Mouse (Mus musculus) activated CD4-positive, CD25-positive, alpha-beta regulatory T cell, adult 4 months (primary cell): ENCODE results near the gene Sesn3. TPM values are rescaled to one million over a fixed set of nuclear protein-coding genes. Genes with fewer than 3 reads are reported as not detected.

Experiments
- ATAC-seq: one replicate; pipeline ENCODE4 v1.8.0; 2017
- polyA plus RNA-seq, 2 experiments: library from polyadenylated mRNA; unstranded; fragments of 100-300 nt; shearing (Covaris generic); gene quantifications; one replicate each; pipeline ENCODE4 v1.2.1; 2017

Gene Sesn3
- polyA plus RNA-seq, 2 experiments from 2014 or later = 20.9 to 21.9 TPM

DNA sequence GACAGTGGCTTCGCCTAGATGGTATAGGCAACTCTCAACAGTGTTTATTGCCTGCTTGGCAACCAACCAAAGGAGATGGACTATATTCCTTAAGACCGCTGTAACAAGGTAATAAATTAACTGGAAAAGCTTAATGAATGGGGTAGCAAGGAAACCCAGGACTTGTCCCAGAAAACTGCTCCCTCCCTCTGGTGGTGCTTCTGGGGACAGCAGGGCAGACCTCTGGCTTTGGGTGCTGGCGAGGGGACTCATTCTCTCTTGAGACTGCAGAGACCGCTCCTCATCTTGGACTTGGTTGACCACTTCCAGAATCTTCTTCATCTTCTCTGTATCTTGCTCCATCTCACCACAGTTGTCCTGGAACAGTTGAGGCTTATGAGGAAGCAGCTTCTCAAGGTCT is 82.2 kb downstream of the Sesn3 start:
- no peak for ATAC-seq

DNA sequence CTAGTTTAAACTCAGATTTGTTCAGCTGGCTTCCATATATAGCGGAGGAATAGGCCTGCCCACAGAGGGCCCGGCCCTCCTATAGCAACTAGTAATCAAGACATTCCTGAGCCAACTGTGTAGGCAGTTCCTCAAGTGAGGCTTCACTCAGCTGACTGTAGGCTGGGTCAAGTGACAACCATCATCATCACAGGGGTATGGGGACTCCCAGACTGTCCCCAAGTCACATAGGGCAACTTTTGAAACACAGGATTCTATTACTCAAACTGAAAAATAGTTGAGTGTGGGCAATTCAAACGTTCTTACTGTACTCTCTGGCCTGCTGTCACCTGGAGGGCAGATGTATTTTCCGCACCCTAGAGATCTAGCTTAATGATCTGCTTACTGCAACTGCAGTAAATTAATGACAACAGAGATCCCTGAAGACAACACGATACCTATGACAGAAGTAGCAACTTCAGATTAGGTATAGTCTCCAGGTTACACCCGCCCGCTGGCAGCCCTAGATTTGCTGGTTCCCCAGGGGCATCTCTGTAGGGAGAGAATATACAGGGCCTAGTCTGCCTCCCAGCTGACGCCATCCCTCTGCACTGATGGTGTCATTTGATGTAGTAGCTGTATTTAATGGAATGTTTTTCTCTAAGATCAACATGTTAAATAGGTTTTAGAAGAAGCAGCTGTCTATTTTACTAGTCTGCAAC is 87.4 kb downstream of the Sesn3 start:
- no peak for ATAC-seq

DNA sequence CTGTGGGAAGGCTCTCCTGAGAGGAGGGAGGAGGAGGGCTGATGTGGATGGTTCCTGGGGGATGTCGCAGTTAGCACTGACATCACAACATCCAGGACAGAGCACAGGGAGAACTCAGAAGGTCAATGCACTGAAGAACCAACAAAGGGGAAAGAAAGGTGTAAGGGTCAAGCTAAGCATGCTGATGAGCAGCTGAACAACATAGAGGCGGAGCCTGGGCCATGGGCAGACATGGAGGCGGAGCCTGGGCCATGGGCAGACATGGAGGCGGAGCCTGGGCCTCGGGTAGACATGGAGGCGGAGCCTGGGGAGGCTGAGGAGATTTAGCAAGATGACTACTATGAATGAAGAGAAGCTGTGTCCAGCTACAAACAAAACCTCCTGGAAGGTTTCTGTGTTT is 88.7 kb downstream of the Sesn3 start:
- ATAC-seq = no peak

DNA sequence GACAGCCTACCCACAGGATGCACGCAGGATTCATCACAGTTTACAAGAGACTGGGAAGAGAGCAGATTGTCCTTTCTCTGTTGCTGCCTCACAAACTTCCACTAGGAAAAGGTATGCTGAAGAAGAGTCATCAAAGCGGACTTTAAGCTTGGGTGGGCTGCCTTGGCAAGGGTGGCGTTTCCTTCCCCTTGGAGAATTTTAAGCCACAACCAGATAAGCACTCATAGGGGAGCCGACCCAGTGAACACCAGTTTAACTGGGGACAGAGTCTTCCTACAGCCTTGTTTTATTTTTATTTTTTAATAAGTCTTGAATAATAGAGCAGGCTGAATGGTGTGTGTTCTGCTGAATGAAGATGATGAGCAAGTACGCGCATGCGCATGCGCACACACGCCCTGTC is 89.9 kb downstream of the Sesn3 start:
- no peak for ATAC-seq

DNA sequence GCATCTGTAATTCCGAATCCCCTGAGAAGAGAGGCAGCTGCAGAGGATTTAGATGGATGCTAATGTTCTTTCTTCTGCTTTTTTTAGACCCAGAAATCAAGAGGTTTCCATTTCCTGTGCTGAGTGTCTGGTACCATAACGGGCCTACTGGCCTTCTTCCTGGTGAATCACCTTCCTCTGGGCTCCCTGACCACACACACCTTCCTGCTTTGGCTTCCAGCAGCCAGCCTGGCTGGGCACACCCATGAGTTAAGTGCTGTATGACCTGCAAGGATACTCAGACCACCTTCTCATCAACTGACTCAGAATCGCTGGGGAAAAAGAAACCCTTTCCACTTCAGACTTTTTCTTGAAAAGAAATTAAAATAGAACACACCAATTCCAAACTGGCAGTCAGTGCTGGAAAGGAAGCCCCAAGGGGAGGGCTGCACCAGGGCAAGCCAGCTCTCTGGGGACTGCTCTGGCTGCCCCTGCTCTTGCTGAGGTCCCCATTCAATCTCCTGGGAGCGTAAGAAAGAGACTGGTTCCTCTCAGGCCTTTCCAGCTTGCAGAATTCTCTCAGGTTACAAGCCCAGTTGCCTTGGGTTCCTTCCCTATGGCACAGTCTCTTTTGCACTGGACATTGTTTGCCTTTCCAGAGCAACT is 90.7 kb downstream of the Sesn3 start:
- peak; percentile 50 for ATAC-seq

DNA sequence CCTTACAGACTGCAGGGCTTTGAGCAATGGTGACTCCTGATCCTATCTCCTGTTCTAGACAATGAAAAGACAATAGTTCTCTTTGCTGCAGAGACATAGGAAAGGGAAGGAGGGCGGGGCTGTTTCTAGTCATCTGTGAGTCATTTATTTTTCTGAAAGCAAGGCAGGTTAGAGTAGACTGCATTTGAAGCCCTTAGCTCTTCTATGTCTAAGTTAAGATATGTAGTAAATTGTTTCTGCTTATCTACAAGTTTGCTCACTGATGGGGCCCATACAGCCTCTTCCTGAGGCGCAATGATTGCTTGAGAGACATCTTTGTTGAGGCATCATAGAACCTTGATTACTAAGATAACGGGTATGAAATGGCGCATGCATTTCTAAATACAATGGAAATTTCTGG is 93.0 kb downstream of the Sesn3 start:
- ATAC-seq = peak; percentile 51

DNA sequence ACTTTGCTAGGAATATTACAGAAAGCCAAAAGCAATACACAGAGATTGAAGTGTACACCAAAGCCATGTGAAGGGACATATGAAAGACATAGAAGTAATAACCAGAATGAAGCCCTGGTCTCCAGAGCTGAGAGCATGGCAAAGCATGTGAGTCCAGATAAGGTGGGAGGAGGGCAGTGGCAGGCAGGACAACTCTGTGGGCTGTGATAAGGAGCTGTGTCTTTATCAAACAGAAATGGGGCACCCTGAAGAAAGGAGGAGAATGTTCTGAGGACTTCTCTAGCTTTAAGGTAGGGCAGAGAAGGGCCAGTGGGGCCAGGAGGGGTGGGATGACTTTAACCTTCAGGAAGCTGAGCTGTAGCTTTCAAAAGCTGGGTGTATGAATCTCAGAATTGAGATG is 94.4 kb downstream of the Sesn3 start:
- no peak for ATAC-seq

DNA sequence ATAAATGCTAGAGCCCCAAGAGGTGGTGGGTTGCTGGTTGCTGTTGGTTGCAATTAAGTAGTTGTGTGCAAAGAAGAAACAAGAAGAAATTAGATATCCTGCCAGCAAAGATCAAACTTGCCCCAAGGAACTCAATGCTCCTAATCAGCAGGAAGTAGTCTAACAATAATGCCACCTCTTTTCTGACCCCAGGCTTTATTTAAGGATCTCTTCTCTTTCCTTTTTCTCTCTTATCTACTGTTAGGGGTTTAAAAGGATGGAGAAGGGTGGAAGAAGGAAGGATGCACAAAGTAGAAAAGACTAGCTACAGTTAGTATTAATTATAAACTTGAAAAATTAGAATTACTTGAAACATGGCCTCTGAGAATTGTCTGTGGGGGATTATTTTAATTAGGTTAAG is 97.6 kb downstream of the Sesn3 start:
- ATAC-seq = no peak

DNA sequence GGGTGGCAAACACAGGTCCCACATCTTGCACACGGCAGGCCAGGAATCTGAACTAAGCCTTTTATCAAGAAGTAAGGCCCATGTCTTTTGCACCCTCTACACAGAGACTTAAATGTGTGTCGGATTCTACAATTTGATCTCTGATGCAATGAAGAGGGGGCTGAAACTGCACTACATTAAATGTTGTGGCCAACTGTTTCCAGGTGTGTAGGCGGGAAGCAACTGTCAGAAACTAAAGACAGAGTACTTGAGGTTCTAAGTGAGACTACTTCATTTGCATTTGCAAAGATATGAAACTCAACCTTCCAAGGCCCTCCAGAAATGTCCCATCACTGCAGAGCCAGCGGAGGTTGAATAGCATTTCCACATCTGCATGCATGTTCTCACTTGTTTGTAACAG is 101.3 kb downstream of the Sesn3 start:
- ATAC-seq = no peak

DNA sequence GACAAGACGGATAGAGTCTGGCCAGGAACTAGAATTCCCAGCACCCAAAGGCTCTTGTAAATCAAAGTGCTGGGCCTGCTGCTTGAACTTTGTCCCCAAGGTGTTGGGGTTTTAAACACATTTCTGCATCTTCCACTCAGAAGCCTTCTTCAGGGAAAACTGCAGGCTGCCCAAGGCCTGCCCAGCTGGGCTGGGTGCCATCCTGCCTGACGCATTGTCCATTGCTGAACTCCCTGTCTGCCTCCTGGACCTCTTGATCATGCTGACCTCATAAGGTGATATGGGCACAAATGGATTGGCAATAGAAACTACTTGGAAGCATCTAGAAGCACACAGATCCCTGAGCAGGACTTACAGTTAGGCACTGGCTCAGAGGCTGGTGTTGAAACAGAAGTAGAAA is 103.3 kb downstream of the Sesn3 start:
- ATAC-seq = no peak

DNA sequence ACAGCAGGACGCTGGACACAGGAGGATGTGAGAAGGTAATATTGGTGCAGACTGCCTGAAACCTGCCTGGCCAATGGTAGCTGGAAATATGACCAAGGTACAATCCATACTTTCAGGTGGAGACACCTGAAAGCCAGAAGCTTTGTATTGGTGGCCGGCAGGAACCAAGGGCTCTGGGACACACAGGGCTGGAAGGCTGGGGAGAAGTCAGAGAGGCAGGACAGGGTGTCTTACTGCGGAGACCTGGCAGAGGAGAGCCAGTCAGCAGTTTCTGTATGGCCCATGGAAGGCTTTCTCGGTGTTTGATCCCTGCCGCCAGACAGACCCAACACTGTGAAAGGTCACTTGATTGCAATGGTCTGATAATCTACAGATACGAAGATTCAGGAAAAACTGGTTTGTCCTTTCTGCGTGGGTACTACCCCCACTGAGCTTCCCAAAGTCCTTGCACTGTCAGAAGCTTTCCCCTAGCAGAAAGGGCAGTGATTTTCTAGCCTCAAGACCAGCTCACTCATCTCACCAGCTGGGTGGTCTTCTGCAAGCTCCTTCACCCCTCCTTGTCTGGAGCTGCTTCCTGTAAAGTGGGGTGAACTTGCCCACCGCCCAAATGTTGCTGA is 105.0 kb downstream of the Sesn3 start:
- no peak for ATAC-seq

DNA sequence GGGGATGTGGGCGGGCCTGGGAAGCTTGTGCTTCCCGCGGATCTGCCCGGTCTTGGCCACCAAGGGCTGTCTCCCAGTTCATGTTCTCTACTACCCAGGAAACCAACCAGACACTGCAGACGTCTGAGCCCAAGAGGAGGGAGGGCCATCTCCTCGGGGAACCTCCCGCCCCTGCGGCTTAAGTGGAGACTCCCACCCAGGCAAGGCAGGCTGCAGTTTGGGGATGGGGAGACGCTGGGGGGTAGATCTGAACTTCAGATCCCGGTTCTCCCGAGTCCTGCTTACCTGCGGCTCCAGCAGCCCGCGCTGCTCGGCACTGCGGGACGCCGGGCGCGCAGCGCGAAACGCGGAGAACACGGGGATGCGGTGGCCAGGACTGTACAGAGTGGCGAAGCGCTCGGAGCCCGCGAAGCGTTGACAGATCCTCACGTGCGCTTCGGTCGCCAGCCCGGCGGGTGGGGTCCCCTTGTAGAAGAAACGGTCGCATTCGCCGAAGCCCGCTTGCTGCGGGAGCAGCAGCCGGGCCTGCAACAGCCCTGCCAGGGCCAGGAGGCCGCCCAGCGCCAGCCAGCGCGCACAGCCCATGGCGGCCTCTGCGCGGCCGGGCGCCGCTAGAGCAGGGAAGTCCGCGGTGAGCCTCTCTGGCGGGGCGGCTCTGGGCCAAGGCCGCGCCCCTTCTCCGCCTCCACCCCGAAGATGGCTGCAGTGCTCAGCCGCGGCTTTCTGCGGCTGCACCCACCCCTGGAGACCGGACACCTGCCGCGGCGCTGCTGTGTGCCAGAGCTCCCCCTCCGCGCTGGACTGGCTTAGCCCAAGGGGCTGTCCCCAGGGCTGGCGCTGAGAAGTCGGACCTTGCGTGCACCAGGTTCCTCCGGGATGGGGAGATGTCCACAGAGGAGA is 105.8 kb downstream of the Sesn3 start:
- ATAC-seq = peak; percentile 88

DNA sequence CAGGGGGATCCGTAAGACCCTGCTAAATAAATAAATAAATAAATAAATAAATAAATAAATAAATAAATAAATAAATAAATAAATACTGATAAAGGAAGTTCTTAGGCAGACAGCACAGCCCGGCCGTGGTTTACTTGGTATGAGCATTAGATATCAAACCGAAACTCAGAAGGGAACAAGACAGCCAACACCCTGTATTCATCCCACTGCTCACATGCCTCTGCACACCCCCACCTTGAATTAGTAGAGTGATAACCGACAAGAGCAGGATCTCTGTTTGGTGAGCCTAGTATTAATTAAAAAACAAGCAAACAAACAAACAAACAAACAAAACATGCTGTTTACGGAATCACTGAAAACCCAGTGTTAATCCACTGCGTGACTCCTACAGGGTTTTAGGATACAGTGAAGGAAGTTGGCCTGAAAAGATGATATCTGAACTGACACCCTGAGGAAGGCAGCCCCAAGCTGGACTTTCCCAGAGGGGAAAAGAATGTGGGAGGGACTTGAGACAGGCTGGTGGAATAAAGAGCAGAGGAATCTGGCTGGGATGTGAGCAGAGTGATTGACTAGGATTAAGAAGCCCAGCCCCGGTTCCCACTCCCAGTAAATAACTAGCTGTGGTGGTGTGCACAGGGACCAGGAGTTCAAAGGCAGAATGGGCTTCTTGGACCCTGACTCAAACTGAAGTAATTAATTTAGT is 106.6 kb downstream of the Sesn3 start, which contains the start of gene Endod1:
TSS of gene Endod1 (minus strand) at position 155 of the 703 bp plus-strand sequence.
- no peak for ATAC-seq

DNA sequence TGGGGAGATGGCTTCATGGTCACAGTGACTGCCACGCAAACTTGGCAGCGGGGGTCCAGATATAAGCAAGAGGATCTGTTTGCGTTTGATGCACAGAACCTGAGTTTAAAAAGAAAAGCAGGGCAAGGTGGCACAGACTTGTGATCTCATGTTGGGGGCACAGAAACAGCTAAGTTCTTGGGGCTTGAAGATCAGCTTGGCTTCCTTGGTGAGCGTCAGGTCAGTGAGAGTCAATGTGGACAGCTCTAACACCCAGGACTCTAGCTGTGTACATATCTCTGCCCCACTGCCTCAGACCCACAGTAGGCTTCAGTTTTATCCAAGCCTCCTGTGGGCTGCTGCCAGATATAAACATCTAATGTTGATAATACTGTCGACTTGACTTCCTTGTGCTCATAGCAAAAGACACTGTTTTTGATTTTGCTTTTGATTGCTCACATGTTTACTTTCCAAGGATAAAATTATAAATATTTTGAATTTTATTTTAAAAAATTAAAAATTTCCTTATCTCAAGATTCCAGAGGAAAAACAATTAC is 107.5 kb downstream of the Sesn3 start:
- ATAC-seq = no peak

Other genes with a start within 250 kb of the Sesn3 start
- 10 to 100 TPM; 33.4 to 39.9 TPM for gene Endod1, start 106.4 kb downstream of the Sesn3 start, polyA plus RNA-seq
- gene Kdm4d, start 225.4 kb downstream of the Sesn3 start, polyA plus RNA-seq = 1 to 10 TPM; 1.8 to 2.7 TPM
- gene Cwc15, start 225.6 kb downstream of the Sesn3 start, polyA plus RNA-seq = 100 to 1,000 TPM; 232 to 234 TPM